Mouse (Mus musculus) forebrain, embryonic 14.5 days (tissue): ENCODE results near the gene Ttc6. TPM values are rescaled to one million over a fixed set of nuclear protein-coding genes. Genes with fewer than 3 reads are reported as not detected.

Experiments
- ATAC-seq: fragments of 200-750 bp; cut with Nextera tagmentation; 2 replicates; pipeline ENCODE4 v1.8.0; 2017; ENCODE audit warnings: mild to moderate bottlenecking, moderate library complexity
- DNase-seq: peaks from one replicate; pipeline ENCODE4 v3.0.0-alpha.2; 2015; ENCODE audit warnings: low spot score
- H3K27ac ChIP-seq: fragments of 300-500 bp; sonication (generic); 2 replicates; pipeline ENCODE4 v1.5.1; 2014; ENCODE audit warnings: low read depth, mild to moderate bottlenecking, control low read depth, low read length, moderate library complexity
- H3K27me3 ChIP-seq: fragments of 300-500 bp; sonication (generic); replicated peaks from 2 replicates; pipeline ENCODE4 v1.6.1; 2014; ENCODE audit warnings: low read length, control low read depth, mixed read lengths; ENCODE audit not compliant: control insufficient read depth, insufficient read depth
- H3K36me3 ChIP-seq: fragments of 300-500 bp; sonication (generic); 2 replicates; pipeline ENCODE4 v1.6.1; 2014; ENCODE audit warnings: low read length, control low read depth; ENCODE audit not compliant: control insufficient read depth, insufficient read depth
- H3K4me1 ChIP-seq: fragments of 300-500 bp; sonication (generic); 2 replicates; pipeline ENCODE4 v1.6.1; 2014; ENCODE audit warnings: antibody characterized with exemption, low read length, control low read depth; ENCODE audit not compliant: control insufficient read depth, insufficient read depth
- H3K4me2 ChIP-seq: fragments of 300-500 bp; sonication (generic); 2 replicates; pipeline ENCODE4 v1.6.1; 2014; ENCODE audit warnings: mild to moderate bottlenecking, control low read depth, low read length
- H3K4me3 ChIP-seq: fragments of 300-500 bp; sonication (generic); 2 replicates; pipeline ENCODE4 v1.5.1; 2014; ENCODE audit warnings: low read depth, low read length, control low read depth
- H3K9ac ChIP-seq: fragments of 300-500 bp; sonication (generic); 2 replicates; pipeline ENCODE4 v1.6.1; 2014; ENCODE audit warnings: mild to moderate bottlenecking, low read length, control low read depth, moderate library complexity
- H3K9me3 ChIP-seq: fragments of 300-500 bp; sonication (generic); replicated peaks from 2 replicates; pipeline ENCODE4 v1.6.1; 2016; ENCODE audit warnings: low read length, control low read depth, mixed read lengths; ENCODE audit not compliant: control insufficient read depth
- WGBS: fragments of 180-500 bp; shearing (Covaris S2); extraction: QIAGEN DNeasy Blood & Tissue Kit; methylation state at CpG from one replicate; pipeline ENCODE4 v1.1.7; 2014; 5-methylcytosine and 5-hydroxymethylcytosine counted together
- polyA plus RNA-seq: library from polyadenylated mRNA; unstranded; fragments of >200 nt; fragmentation: Nextera tagmentation; extraction: Ambion mirVana; gene quantifications from 2 replicates; pipeline ENCODE4 v1.2.1, GENCODE M21; 2014

The Ttc6 gene
- polyA plus RNA-seq, 1 experiment from 2014 or later, result 0.24 TPM

- DNase-seq, result peak; percentile 3
- Histone ChIP-seq H3K9me3 (no peaks in the 10 kb centered on the region), H3K4me1 (0 out of 2 replicates have a peak, but pooled peaks cover 2% of the 10 kb centered on the region), H3K4me2 (no peak overlapping the region), H3K4me3 (no peak overlapping the region), H3K36me3 (no peaks in the 10 kb centered on the region), H3K9ac (no peak overlapping the region), H3K27me3 (peaks cover 97% of the 10 kb centered on the region), H3K27ac (no peak overlapping the region)
- 1% methylated on average over 15 of the region's 15 CpGs for WGBS
- no peak for ATAC-seq
These were observed 14.2 kb upstream of the Ttc6 start for GRCm38 (mm10) chr12:57549667-57550160.

- H3K9ac ChIP-seq, result no peak overlapping the region
These were observed 13.6 kb upstream of the Ttc6 start for GRCm38 (mm10) chr12:57550181-57550808.

GRCm38 (mm10) chr12:57550881-57551280, 13.0 kb upstream of the Ttc6 start:
- H3K9ac ChIP-seq, result no peak overlapping the region
- ATAC-seq (no peak), DNase-seq (no peak)
- peaks cover 94% of the 10 kb centered on the region for H3K27me3 ChIP-seq
- H3K27ac ChIP-seq, result no peak overlapping the region
- no peak overlapping the region for H3K4me2 ChIP-seq
- no peaks in the 10 kb centered on the region for H3K36me3 ChIP-seq
- 0 out of 2 replicates have a peak, but pooled peaks cover 2% of the 10 kb centered on the region for H3K4me1 ChIP-seq
- no peak overlapping the region for H3K4me3 ChIP-seq
- H3K9me3 ChIP-seq, result no peaks in the 10 kb centered on the region
- WGBS, result 1% methylated on average over 8 of the region's 8 CpGs

More at GRCm38 (mm10) chr12:57550181-57550808, 13.6 kb upstream of the Ttc6 start:
- DNase-seq, result peak; percentile 3
- ATAC-seq, result no peak
- H3K4me1 ChIP-seq, result 0 out of 2 replicates have a peak, but pooled peaks cover 2% of the 10 kb centered on the region
- peaks cover 94% of the 10 kb centered on the region for H3K27me3 ChIP-seq
- 2% methylated on average over 31 of the region's 31 CpGs for WGBS
- no peak overlapping the region for H3K4me3 ChIP-seq
- H3K4me2 ChIP-seq, result no peak overlapping the region
- H3K27ac ChIP-seq, result no peak overlapping the region
- H3K9me3 ChIP-seq, result no peaks in the 10 kb centered on the region
- no peaks in the 10 kb centered on the region for H3K36me3 ChIP-seq

GRCm38 (mm10) chr12:57552286-57552685, 11.6 kb upstream of the Ttc6 start:
- Histone ChIP-seq H3K4me1 (no peaks in the 10 kb centered on the region), H3K9ac (no peak overlapping the region), H3K27me3 (peaks cover 84% of the 10 kb centered on the region), H3K27ac (no peak overlapping the region), H3K36me3 (no peaks in the 10 kb centered on the region), H3K4me2 (no peak overlapping the region), H3K4me3 (no peak overlapping the region), H3K9me3 (no peaks in the 10 kb centered on the region)
- ATAC-seq (no peak), DNase-seq (no peak)
- WGBS, result 9% methylated on average over 3 of the region's 3 CpGs

GRCm38 (mm10) chr12:57554091-57554490, 9.8 kb upstream of the Ttc6 start:
- H3K27ac ChIP-seq, result no peak overlapping the region
- WGBS, result 30% methylated on average over 3 of the region's 3 CpGs
- no peak overlapping the region for H3K4me2 ChIP-seq
- H3K9ac ChIP-seq, result no peak overlapping the region
- no peaks in the 10 kb centered on the region for H3K9me3 ChIP-seq
- H3K27me3 ChIP-seq, result peaks cover 66% of the 10 kb centered on the region
- H3K4me1 ChIP-seq, result no peaks in the 10 kb centered on the region
- H3K4me3 ChIP-seq, result no peak overlapping the region
- DNase-seq, result no peak
- no peaks in the 10 kb centered on the region for H3K36me3 ChIP-seq
- no peak for ATAC-seq

GRCm38 (mm10) chr12:57571773-57572172, 7.9 kb downstream of the Ttc6 start:
- no peak overlapping the region for H3K9ac ChIP-seq
- ATAC-seq (no peak), DNase-seq (no peak)
- no peaks in the 10 kb centered on the region for H3K9me3 ChIP-seq
- H3K4me1 ChIP-seq, result 0 out of 2 replicates have a peak, but pooled peaks cover 2% of the 10 kb centered on the region
- H3K27ac ChIP-seq, result no peak overlapping the region
- H3K27me3 ChIP-seq, result peaks cover 12% of the 10 kb centered on the region
- no peaks in the 10 kb centered on the region for H3K36me3 ChIP-seq
- H3K4me3 ChIP-seq, result no peak overlapping the region
- WGBS, result 29% methylated on average over 9 of the region's 9 CpGs
- no peak overlapping the region for H3K4me2 ChIP-seq

- no peak overlapping the region for H3K9ac ChIP-seq
- H3K4me3 ChIP-seq, result no peak overlapping the region
- no peak overlapping the region for H3K27ac ChIP-seq
- no peak overlapping the region for H3K4me2 ChIP-seq
- ATAC-seq, result no peak
- 0 out of 2 replicates have a peak, but pooled peaks cover 2% of the 10 kb centered on the region for H3K4me1 ChIP-seq
- peaks cover 12% of the 10 kb centered on the region for H3K27me3 ChIP-seq
- no peaks in the 10 kb centered on the region for H3K36me3 ChIP-seq
- H3K9me3 ChIP-seq, result no peaks in the 10 kb centered on the region
- DNase-seq, result no peak
These were observed 8.5 kb downstream of the Ttc6 start for GRCm38 (mm10) chr12:57572415-57572814.

- H3K4me3 ChIP-seq, result peak overlapping the region; percentile 46
- peak overlapping the region; percentile 80 for H3K4me2 ChIP-seq
- DNase-seq (peak; percentile 62), ATAC-seq (peak; percentile 95)
- H3K36me3 ChIP-seq, result no peaks in the 10 kb centered on the region
- H3K27me3 ChIP-seq, result peaks cover 12% of the 10 kb centered on the region
- 2% methylated on average over 77 of the region's 81 CpGs for WGBS
- H3K9me3 ChIP-seq, result no peaks in the 10 kb centered on the region
- H3K27ac ChIP-seq, result no peak overlapping the region
- H3K9ac ChIP-seq, result peak overlapping the region; percentile 56
- H3K4me1 ChIP-seq, result 0 out of 2 replicates have a peak, but pooled peaks cover 2% of the 10 kb centered on the region
These were observed 12.2 kb downstream of the Ttc6 start for GRCm38 (mm10) chr12:57575931-57576628.

- Histone ChIP-seq H3K9ac (no peak overlapping the region), H3K27me3 (no peaks in the 10 kb centered on the region), H3K9me3 (no peaks in the 10 kb centered on the region), H3K4me2 (no peak overlapping the region), H3K27ac (no peak overlapping the region), H3K36me3 (no peaks in the 10 kb centered on the region), H3K4me3 (no peak overlapping the region), H3K4me1 (no peaks in the 10 kb centered on the region)
- no peak for ATAC-seq
- no peak for DNase-seq
- WGBS, result 72% methylated on average over 5 of the region's 5 CpGs
These were observed 43.7 kb downstream of the Ttc6 start for GRCm38 (mm10) chr12:57607624-57608023.
